Mouse (Mus musculus): ENCODE measurements around the gene Cd34.

Cd34 gene

DNA sequence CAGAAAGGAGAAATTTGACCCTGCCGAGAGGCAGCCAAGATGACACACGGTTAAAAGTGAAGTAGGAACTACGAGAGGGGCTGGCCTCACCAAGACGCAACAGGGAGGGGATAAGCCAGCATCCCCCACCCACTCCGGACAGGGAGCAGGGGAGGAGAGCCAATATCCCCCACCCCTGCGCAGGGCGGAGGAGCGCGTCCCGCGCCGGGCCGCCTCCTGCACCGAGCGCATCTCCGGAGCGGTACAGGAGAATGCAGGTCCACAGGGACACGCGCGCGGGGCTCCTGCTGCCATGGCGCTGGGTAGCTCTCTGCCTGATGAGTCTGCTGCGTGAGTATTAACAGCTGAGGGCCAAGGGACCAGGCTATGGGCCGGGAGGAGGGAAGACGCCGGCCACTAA is at the start of gene Cd34:
Gene Cd34 (plus strand): TSS at position 105 of the 400 bp plus-strand sequence.
- in situ Hi-C loops (cut with MboI, MseI): no loop called here

GRCm38 (mm10) chr1:194894513-194894912 is 44.1 kb upstream of the Cd34 start:
- in situ Hi-C loops (cut with MboI, MseI): no loop called here

DNA sequence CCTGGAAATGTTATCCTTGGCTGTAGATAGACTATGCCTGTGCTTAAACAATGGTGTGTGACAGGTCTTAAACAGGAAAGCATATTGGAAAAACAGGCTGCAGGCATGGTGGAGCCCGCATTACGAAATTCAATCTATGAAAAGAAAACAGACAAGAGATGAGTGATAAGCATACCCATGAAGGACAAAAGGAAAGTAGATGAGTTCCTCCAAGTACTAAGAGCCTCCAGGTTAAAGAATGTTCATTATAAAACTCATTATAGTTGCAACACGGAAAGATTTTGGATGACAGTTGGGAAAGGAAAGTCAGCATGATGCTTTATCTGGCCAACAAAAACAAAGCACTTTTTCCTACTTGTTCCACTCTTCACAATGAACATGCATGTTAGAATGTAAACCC is 43.3 kb upstream of the Cd34 start:
- in situ Hi-C loops (cut with MboI, MseI): no loop called here

- in situ Hi-C loops (cut with MboI, MseI): no loop called here
Measured at GRCm38 (mm10) chr1:194901075-194901474, 37.5 kb upstream of the Cd34 start.

DNA sequence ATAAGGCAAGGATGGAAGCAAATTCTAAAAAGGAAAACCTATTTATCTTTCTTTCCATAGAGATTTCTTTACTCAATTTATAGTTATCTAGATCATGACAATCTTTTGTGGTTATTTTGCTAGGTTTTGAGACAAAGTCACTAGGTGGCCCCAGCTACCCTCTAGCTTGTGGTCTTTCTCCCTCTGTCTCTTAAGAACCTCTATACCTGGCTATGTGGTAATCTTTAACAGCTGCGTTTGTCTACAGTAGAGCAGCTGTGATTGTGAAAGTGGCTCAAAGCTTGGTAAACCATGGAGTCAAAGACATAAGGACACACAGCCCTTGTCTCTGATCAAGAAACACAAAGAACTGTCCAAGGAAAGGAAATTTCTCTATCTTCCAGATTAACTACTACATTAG is 36.8 kb upstream of the Cd34 start:
- in situ Hi-C loops (cut with MboI, MseI): no loop called here

DNA sequence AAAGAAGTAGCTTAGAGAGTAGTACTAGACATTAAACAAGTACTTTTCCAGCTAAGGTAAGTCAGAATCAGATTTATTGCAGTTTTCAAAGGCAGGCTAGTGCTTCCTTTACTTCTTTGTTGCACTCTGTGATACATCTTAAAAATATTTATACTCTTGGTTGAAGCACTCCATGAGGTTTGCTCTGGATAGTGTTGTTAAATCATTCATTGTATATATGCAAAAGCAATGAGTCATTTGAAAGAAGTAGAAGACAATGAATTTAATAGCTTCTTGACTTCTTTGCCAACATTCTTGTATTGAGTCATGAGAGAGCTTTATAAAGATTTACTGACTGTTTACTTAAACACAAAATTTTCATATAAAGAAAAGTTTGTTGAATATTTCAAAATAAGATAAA is 29.7 kb upstream of the Cd34 start:
- in situ Hi-C loops (cut with MboI, MseI): no loop called here

DNA sequence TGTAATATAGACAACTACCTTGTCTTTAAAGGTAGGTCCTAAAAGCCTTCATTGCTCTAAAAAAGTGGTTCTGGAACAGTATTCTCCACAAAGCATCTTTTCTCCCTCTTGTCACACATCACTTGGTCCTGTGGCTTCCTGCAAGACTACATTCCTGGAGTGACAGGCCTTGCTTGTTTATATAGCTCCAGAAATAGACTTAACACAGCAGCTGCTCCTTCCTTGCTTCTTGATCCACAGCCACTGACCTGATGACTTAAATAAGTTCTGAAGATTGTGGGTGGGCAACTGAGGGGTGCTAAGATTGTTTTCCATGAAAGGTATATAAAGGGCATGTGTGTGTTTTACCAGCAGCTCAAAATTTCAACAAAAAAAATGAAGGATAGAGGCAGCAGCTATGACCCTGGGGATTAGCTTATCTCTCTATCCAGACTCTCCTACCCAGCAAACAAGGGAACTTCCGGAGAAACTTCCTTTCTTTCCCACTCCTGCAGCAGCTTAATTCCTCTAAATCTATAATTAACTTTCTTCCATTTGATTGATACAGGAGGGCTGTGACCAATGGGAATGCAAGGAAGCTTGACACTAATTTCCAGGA is 12.8 kb upstream of the Cd34 start:
- in situ Hi-C loops (cut with MboI, MseI): no loop called here

DNA sequence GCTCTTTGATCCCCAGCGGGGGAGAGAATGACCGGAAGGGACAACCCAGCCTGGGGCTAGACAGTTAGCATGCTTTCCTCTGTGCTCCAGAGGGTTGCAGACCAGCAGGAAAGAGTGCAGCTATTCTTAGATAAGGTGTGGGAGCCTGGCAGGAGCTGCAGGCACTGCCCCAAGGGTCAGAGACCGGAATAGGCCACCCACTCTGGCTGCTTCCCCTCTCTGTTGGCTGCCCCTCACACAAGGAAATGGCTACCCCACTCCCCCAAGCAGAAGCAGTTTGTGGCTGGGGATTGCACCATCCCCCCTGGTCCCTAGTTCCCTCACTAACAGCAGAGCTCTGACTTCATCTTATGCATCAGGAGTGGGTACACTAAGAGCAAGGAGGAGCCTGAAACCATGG is 10.7 kb upstream of the Cd34 start:
- in situ Hi-C loops (cut with MboI, MseI): no loop called here

DNA sequence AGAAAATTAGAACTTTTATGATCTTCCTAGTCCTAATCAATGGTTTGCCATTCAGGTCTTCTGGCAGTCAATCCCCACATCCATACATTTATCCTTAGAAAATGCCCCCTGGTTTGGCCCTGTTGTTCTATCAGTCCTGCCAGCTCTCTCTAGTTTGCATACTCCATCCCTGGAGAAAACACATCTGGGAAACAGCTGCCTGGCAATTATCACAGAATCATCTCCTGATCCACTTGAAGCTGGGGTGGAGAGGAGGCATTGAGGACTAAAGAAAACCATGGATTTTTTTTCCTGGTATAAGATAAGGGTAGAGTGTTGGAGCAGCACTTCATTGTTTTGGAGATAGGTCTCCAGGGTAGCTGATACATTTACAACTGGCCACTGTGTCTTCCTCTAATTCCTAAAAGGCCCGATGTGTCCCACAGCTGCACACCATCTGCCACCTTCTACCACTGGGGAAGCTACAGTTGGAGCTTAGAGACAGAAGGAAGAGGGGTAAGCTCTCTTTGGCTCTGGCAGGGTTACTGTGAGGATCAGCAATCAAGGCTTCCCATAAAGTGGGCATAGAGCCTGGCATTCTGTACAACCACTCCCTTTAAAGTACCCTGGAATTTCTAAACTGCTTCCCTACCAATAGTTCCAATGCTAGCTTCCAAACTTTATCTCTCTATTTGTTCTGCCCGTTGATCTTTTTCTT is 9.2 kb upstream of the Cd34 start:
- in situ Hi-C loops (cut with MboI, MseI): no loop called here

DNA sequence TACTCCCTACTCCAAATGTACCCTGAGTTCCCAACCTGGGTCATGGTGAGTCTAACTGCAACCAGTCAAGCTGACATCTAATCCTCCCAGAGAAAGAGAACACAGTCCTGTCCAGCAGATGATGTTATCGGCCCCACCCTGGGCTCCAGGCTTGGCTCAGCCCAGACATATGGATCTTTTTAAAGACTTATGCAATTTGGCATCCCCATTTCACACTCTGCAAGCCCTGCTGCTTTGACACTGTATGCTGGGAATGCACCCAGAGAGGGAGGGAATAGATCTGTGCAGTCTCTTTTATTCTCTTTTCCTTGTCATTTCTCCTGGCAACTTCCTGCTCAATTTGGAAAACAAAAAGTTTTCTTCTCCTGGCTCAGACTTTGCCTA is 8.7 kb upstream of the Cd34 start:
- in situ Hi-C loops (cut with MboI, MseI): no loop called here

DNA sequence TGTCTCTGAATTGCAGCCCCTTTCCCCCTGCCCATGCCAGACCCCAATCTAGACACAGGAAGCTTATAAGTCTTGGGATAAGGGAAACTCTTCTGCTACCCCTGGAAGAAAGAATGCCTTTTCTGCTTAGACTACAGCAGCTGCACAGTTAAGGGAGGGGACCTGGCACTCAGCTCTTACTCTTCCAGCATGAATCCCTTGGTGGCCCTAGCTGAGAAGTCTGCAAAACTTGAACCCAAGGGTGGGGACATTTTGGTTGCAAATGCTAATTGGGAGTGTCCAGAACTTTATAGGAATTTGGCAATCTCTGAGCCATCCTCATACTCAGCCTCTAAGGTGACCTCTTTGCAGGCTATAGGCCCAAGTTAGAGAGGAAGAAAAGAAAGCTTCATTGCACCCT is 7.9 kb upstream of the Cd34 start:
- in situ Hi-C loops (cut with MboI, MseI): no loop called here

DNA sequence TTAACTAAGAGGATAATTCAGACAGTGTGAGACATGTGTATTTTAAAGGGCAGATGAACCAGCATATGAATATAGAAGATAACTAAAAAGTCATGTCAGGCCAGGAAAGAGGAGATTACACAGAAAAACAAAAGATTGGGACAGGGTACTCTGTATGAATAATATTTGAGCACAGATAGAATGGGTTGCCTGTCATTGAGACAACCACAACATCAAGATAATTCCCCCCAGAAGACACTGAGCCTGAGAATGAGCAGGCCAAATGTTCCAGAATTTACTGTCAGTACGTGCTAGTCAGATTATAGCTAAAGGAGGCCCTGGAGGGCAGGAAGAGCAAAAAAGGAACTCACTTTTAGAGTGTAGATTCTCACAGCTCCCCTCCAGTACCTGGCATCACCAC is 3.3 kb upstream of the Cd34 start:
- in situ Hi-C loops (cut with MboI, MseI): no loop called here

DNA sequence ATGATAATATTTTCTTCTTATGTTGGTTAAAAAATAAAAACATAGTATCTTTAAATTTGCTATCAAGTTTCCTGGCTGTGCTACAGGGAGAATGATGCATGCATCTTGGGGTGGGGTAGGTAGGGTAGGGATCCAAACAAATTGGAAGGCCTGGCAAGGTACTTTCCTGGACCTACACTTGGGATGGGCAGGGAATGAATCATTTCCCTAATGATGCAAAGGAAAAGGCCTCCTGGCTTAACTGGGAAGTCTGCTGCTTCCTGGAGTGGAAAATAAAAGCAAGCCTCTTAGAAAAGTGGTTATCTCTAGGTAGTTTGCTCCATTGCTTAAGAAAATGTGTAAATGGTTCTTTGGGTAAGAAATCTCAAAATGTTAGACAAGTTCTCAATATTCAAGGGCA is 2.9 kb downstream of the Cd34 start:
- in situ Hi-C loops (cut with MboI, MseI): no loop called here

DNA sequence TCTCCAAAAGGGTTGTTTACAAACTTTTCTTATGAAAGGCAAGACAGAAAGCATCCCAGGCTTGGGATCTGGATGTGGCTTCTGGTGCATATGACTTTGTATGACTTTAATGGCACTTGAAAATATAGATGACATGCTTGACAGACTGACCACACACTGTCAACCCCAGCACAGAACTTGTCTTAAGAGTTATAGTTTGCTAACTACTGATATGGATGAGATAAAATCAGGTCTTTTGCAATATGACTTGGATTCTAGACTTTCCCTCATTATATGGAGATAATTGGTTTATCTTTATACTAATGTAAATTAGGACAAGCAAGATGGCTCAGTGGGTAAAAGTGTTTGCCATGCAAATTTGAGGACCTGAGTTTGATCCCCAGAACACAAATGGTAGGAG is 4.3 kb downstream of the Cd34 start:
- in situ Hi-C loops (cut with MboI, MseI): no loop called here

- in situ Hi-C loops (cut with MboI, MseI): no loop called here
Measured at GRCm38 (mm10) chr1:194943485-194943884, 4.9 kb downstream of the Cd34 start.

DNA sequence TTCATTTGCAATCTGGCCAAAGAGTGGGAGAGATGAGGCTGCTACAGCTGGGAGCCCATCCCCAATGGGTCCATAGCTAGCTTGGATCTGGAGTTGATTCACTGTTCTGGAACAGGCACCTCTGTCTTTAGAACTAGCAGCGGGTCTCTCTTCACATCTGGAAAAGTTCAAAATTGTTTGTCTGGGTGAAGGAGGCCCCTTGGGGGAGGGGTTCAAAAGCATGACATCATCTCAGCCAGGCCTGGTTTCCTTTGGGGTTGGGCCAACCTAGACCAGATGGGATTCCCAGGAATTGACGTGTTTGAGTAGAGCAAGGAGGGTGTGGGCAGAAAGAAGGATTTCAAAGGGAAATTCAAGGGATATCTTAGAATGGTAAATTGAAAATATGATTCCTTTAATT is 6.8 kb downstream of the Cd34 start:
- in situ Hi-C loops (cut with MboI, MseI): no loop called here

DNA sequence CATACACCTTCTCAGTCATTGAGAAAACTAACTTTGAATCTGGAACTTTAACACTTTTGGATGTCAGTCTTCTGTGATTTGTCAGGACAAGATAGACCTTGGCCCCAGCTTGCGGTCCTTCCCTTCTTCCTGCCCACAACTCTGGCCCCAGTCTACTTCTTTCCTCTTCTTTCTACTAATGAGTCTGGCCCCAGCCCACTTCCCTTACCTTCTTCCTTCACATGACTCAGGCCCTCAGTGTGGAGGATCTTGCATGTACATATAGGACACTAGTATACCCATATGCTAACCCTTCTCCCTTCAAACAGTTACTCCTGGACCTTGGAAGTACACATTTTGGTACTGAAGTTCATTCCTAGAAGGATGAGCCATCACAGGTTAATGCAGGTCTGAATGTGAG is 7.8 kb downstream of the Cd34 start:
- in situ Hi-C loops (cut with MboI, MseI): no loop called here

- in situ Hi-C loops (cut with MboI, MseI): no loop called here
Measured at GRCm38 (mm10) chr1:194950913-194951312, 12.3 kb downstream of the Cd34 start.

- in situ Hi-C loops (cut with MboI, MseI): no loop called here
Measured at GRCm38 (mm10) chr1:194952891-194953290, 14.3 kb downstream of the Cd34 start.

DNA sequence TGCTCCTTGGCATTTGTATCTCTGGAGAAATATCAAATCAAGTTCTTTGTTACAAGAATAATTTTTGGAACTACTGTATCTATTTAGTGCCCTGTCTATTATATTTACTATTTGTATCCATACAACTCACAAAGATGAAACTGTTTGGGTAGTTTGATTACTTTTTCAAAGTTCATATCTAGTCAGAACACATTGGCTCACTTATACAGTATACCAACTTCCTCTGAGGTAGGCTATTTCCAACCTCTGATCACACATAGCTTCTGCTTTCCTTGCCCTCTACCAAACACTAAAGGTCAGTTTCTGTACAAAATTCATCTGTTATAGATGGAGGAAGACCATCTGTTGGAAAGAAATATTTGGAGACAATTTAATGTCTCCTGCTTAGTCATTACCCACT is 16.1 kb downstream of the Cd34 start:
- in situ Hi-C loops (cut with MboI, MseI): no loop called here

GRCm38 (mm10) chr1:194955749-194956148 is 17.1 kb downstream of the Cd34 start:
- in situ Hi-C loops (cut with MboI, MseI): no loop called here

GRCm38 (mm10) chr1:194957021-194957420 is 18.4 kb downstream of the Cd34 start:
- in situ Hi-C loops (cut with MboI, MseI): no loop called here

DNA sequence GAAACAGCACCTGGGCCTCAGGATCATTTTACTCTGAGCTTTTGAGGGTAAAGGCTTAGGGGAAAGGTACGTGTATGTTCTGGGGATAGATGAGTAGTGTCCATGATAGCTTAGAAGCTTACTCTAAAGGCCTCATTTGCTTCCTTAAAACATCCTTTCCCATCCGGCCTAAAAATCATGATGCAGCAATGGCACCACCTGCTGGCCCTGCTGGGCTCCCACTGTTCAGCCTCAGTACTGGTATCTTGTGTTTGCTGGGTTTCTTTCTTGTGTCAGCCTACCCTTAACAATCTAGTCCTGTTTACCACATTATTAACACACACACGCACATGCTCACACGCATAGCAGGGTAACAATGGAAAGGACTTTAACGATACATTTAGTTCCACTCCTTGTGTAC is 23.6 kb downstream of the Cd34 start:
- in situ Hi-C loops (cut with MboI, MseI): loop anchor here (5.0 kb wide), 1 partner anchor 85 kb away; no protein-coding TSS in a partner anchor

GRCm38 (mm10) chr1:194962712-194963111 is 24.1 kb downstream of the Cd34 start:
- in situ Hi-C loops (cut with MboI, MseI): loop anchor here (5.0 kb wide), 1 partner anchor 85 kb away; no protein-coding TSS in a partner anchor

All from T-helper 17 cell (primary cell).